Mouse (Mus musculus) kidney, adult 2 months (tissue): ENCODE results near the gene Wnk1.

Experiments
- CTCF ChIP-seq: fragments of 200-500 bp; conservative IDR thresholded peaks from 2 replicates; pipeline ENCODE4 v1.5.1; 2011; ENCODE audit warnings: low read depth, mild to moderate bottlenecking, control low read depth, low read length, moderate library complexity, mixed read lengths; ENCODE audit not compliant: insufficient read depth, insufficient read length
- POLR2A ChIP-seq: fragments of 200-500 bp; IDR thresholded peaks from one replicate; pipeline ENCODE4 v1.6.1; 2011; ENCODE audit warnings: low read depth, low read length, control low read depth

DNA sequence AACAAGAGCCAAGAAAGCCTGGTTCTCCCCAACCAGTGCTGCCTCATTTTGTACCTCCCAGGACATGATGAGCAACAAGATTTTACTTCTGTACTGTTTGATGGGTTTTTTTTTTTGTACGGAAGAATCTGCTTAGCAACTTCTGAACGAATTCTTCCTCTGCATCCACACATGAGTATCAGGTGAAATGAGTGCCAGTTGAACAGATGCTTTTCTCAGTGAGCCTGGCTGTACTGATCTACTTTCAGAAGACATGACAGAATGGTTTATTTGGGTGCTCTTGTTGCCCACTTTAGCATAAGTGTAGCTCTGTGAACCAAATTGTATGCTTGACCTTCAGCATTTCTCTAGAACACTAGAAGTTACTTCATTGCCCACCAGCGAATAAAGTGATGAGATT lies 16.4 kb downstream of the Wnk1 start:
- TF ChIP-seq CTCF (no peak), POLR2A (no peak)
